Mouse (Mus musculus) spleen, adult 18-20 months (tissue): ENCODE measurements at regions not wholly inside any gene's neighbourhood (a gene's known extent, or its start where the extent isn't known, plus 50 kb on each side); places are given as distances from the start of the nearest gene placed in this dataset.
A peak's percentile ranks its signal among the peaks of the same experiment; 100 is the strongest.

ENCODE experiments used
- DNase-seq, 2 experiments: peaks; one replicate each; pipeline ENCODE4 v3.0.0; 2022; ENCODE audit warnings: mixed read lengths in 2 of 2

DNA sequence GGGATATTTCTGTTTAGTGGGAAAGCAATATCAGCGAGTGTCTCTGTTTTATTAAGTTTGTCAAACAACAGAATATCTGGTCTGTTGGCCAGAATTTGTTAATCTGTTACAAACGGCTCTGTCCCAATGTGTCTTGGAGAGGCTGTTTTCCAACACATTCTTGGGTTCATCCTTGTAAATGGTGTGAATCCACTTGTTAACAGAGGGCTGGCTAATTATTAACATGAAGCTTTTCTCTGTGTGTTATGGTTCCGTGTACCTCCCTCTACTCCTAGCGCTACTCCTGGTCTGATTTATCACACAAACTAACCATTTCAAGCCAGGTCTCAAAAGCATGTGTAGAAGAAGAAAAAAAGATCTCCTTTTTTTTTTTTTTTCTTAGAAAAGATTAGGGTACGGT, 60.4 kb downstream of the Pou3f3 start:
- DNase-seq, result no peak

- no peak for DNase-seq
Measured at GRCm38 (mm10) chr1:42756497-42756896, 60.9 kb downstream of the Pou3f3 start.

DNA sequence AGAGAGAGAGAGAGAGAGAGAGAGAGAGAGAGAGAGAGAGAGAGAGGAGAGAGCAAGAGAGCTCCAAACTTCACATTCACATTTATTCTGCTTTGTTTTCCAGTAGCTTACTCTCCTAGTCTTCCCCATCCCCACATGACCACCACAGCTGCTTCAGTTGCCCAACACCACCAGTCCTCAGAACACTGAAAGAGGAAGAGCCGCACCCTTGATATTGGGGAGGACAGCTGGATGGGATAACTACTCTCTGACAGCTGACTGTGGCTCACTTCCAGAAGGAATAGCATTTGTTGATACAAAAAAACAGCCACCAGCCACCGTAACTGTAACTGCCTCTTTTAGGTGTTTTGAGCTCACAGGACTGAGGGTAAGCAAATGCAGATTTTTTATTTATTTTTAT, 67.9 kb downstream of the Pou3f3 start:
- no peak for DNase-seq

- no peak for DNase-seq
Measured at GRCm38 (mm10) chr1:42764048-42764447, 68.5 kb downstream of the Pou3f3 start.

- DNase-seq, result no peak
Measured at GRCm38 (mm10) chr1:42770085-42770484, 74.5 kb downstream of the Pou3f3 start.

GRCm38 (mm10) chr1:42772000-42772399, 76.4 kb downstream of the Pou3f3 start:
- no peak for DNase-seq

DNA sequence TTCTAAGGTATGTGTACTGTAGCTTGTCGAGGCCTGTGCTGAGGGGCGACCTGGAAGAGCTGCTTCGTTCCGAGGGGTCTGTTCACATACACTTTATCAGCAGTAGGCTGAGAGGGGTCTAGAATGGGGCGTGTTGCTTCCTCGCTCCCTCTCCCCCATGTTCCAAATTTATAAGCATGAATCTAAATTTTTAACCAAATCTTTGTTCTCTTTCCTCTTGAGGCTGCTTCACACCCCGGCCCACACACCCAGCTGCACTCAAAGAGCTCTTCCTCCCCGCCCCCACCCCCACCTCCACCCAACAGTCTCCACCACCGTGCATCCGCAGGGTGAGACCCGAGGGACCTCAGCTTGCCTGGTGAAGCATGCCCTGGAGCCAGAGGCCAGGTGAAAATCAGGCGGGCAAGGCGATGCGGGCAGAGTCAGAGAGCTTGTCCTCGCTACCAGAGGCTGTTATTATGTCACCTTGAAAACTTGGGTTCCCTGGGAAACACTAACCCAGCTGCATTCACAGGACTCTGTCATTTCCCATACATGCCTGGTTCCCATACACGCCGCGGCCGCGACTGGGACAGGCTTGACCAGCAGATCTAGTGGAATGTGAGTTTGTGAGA, 77.1 kb upstream of the Mrps9 start:
- peak; percentile 3 to 12 for DNase-seq

- no peak for DNase-seq
Measured at GRCm38 (mm10) chr1:42774971-42775892, 75.8 kb upstream of the Mrps9 start.

DNA sequence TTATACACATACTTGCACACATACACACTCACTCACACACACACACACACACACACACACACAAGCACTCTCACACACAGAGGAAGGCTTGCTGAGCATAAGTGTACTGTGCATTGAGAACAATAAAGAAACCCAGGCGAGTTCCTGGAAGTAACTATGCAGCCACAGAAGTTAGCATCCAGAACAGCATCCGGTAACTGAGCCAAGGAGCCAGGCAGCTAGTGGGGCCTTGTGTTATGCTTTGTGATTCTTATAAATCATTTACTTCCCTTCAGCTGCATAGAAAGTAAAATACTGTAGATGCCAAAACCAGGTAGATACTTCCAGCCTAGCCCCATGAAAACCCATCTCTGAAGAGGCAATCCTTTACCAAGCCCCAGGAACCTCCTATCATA, 75.1 kb upstream of the Mrps9 start:
- no peak for DNase-seq

DNA sequence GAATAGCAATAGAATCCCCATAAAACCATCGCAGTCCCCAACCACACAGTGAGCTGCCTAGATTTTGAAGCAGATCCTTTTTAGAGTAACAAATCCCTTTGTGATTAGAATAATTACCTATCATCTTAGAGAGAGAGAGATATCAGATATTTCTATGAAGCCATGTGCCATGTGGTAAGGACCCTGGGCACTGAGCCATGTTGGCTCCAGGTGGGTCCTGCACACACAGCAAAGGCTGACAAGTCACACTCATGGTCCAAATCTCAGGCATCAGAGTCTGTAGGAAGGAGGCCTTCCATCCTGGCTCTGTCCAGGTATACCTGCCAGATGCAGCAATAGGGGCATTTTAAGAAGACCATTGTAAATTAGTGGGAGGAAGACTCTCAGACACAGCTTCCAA, 73.6 kb upstream of the Mrps9 start:
- no peak for DNase-seq

DNA sequence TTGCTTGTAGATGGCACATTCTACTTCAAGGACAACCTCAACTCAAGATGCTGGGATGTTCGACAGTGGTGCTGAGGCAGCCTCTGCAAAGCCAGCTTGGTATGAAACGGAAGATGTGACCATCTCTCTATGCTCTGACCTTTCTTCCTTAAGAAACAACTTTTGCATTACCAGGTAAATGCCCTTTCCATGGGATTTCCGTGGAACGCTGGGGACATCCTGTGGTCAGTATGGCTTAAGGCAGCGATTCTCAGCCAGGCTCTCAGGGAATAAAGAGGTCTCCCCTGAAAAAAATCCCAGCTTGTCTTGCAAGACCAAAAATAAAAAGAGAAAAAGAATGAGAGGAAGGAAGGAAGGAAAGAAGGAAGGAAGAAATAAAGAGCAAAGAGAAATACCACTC, 71.3 kb upstream of the Mrps9 start:
- DNase-seq, result no peak

DNA sequence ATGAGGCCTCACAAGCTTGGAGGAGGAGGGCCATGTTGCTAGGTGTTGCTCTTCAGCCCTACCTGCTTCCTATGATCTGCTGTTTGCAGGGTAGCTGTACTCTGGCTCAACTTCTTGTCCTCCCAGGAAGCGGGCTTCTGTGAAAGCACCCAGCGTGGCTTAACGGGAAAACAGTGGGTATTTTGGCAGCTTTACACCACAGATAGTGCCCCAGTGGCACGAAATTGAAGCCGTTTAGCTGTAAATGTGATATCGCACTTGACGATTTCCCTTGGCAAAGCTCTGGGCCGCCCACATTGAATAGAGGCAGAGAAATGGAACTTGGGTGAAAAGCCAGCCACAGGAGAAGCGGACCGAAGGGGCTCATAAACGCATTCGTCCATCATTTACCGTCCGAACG, 70.8 kb upstream of the Mrps9 start:
- no peak for DNase-seq

DNA sequence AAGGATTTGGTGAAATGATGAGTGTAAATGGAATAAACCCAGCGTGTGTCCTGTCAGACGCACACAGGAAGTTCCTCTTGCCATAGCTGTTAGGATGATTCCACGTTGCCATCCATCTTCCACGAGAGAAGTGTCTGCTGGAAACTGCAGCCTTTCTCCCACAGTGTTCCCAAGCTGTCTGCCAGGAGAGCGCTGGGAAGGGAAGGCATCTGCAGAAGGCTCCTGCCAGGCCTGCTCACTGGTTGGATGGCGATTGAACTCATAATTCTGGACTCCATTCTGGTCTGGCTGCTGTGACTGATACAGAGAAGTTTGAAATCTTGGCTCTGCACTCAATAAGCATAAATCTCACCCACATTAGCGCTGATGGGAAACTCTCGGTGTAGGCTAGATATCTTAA, 69.5 kb upstream of the Mrps9 start:
- no peak for DNase-seq

DNA sequence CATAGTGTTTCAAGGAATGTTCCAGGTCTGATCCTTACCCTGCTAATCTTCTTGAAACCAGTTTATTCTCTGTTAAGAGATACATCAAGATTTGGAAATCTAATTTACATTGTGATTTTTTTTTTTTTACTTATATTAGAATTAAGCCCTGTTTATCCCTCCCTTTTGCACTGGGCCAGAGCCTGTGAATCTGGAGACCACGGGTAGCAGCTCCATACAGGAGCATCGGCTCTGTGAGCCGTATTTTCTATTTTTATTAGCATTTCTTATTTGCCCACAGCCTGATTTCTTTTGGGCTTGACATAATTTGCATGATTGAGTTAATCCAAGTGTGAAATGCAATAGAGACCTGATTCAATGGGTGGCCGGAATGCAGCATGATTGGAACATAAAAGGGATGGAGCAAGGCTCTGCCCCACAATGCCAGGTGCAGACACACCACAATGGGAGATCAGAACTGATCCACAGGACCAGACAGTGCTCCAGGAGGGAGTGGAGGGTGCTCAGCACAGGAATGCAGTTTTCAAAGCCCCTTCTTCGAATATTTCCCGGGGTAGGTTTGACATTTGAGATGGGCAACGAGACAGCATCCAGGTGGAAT, 67.9 kb upstream of the Mrps9 start:
- DNase-seq, result no peak

GRCm38 (mm10) chr1:42787240-42787639, 63.8 kb upstream of the Mrps9 start:
- DNase-seq, result no peak

DNA sequence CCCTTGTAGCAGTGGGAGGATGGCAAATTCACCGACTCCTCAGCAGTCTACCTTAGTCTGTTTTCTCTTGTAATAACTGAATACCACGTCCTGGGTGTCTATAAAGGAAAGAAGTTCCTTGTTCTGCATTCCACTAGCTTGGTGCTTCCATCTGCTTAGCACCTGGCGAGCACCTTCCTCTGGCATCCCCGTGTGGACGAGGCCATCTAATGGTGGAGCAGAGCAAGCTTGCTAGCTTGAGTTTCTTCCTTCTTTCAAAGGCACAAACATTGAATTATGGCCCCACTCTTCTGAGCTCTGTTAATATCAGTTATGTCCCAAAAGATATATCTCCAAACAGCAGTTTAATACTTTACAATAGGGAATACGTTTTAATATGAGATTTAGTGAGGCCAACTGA, 62.6 kb upstream of the Mrps9 start:
- DNase-seq, result no peak
